Mouse (Mus musculus): ENCODE data around the gene Gga3.

- TF ChIP-seq EP300 (IDR thresholded peaks at IDR 0.05; ENCODE audit: low read length) = no peak
- TF ChIP-seq POLR2A (IDR thresholded peaks at IDR 0.05; ENCODE audit: low read depth, low read length) = no peak
- TF ChIP-seq ELF1 (IDR thresholded peaks at IDR 0.05; ENCODE audit: low read depth, low read length) = no peak
- TF ChIP-seq CTCF (conservative IDR thresholded peaks at IDR 0.05 in 1 of 2, IDR thresholded peaks at IDR 0.05 in 1 of 2; ENCODE audit: low read depth in 2 of 2, low read length in 2 of 2) = peak in 1 of 2 experiments; percentile 33; a peak in 2 of 4 replicates
- no peak for TF ChIP-seq HCFC1 (IDR thresholded peaks at IDR 0.05; ENCODE audit: low read depth, low read length)
- TF ChIP-seq E2F4 (IDR thresholded peaks at IDR 0.05; ENCODE audit: insufficient replicate concordance, low read depth, low read length) = no peak
- TF ChIP-seq MEF2A (IDR thresholded peaks at IDR 0.05; ENCODE audit: borderline replicate concordance, low read depth, low read length) = no peak
- TF ChIP-seq UBTF (IDR thresholded peaks at IDR 0.05; ENCODE audit: low read depth, low read length) = no peak
- TF ChIP-seq CHD1 (IDR thresholded peaks at IDR 0.05; ENCODE audit: low read depth, low read length) = no peak
- TF ChIP-seq MXI1 (IDR thresholded peaks at IDR 0.05; ENCODE audit: low read depth, low read length) = no peak
- no peak for TF ChIP-seq RCOR1 (conservative IDR thresholded peaks at IDR 0.05; ENCODE audit: low read depth, low read length)
- no peak for TF ChIP-seq ZMIZ1 (IDR thresholded peaks at IDR 0.05; ENCODE audit: low read depth, low read length)
- TF ChIP-seq SIN3A (IDR thresholded peaks at IDR 0.05; ENCODE audit: low read length) = no peak
- TF ChIP-seq POLR2AphosphoS2 (IDR thresholded peaks at IDR 0.05; ENCODE audit: low read depth, low read length) = no peak
Measured at GRCm38 (mm10) chr11:115595209-115595608, 8.6 kb downstream of the Gga3 start.
